Mouse (Mus musculus): Measurements from ENCODE around the gene Zranb3. TPM values are rescaled to one million over a fixed set of nuclear protein-coding genes. Genes with fewer than 3 reads are reported as not detected.

Zranb3 gene
- polyA plus RNA-seq, 1 experiment from 2014 or later: 5.7 TPM

DNA sequence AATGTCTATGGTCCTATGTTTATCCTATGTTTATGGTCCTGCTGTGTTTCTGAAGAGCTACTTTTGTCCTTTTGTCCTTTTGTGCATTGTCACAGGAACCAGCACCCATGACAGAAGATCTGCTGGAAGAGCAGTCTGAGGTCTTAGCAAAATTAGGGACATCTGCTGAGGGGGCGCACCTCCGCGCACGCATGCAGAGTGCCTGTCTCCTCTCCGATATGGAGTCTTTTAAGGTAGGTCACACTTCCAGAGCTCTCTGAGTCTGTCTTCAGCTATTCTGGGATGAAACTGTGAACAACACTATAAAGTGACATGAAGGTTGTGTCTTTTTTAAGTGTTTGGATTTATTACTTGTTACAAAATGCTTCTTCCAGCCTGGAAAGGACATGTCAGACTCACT, 168.5 kb downstream of the Zranb3 start:
- no peak overlapping the region for H3K4me2 ChIP-seq
- no peaks in the 10 kb centered on the region for H3K27me3 ChIP-seq (replicated peaks)
- H3K36me3 ChIP-seq: peaks cover 86% of the 10 kb centered on the region
- H3K9me3 ChIP-seq: peaks cover 4% of the 10 kb centered on the region
- peaks cover 10% of the 10 kb centered on the region for H3K4me1 ChIP-seq
- H3K4me3 ChIP-seq: no peak overlapping the region
- WGBS: 91% methylated on average over 5 of the region's 5 CpGs
- no peak for ATAC-seq (ENCODE audit: extremely low read depth, insufficient number of reproducible peaks, low FRiP score, low TSS enrichment)
- no peak overlapping the region for H3K27ac ChIP-seq (replicated peaks)
- H3K9ac ChIP-seq: no peak overlapping the region

DNA sequence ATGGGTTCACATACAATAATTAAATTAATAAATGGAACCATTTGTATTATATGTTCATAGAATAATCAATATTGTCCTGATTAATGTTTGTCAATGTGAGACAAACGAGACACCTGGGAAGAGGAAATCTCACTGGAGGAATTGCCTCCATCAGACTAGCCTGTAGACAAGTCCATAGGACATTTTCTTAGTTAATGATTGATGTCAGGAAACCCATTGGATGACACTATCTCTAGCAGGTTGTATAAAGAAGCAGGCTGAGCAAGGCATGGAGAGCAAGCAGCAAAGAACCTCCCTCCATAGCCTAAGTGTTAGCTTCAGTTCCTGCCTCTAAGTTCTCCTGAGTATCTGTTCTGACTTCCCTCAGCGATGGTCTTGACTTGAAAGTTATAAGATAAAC, 169.4 kb downstream of the Zranb3 start:
- ATAC-seq (ENCODE audit: extremely low read depth, insufficient number of reproducible peaks, low FRiP score, low TSS enrichment): no peak
- Histone ChIP-seq H3K4me2 (no peak overlapping the region), H3K9ac (no peak overlapping the region), H3K36me3 (peaks cover 83% of the 10 kb centered on the region), H3K4me3 (no peak overlapping the region), H3K27ac (replicated peaks) (no peak overlapping the region), H3K9me3 (no peaks in the 10 kb centered on the region), H3K4me1 (peaks cover 10% of the 10 kb centered on the region), H3K27me3 (replicated peaks) (no peaks in the 10 kb centered on the region)
- 89% methylated on average over 2 of the region's 2 CpGs for WGBS

DNA sequence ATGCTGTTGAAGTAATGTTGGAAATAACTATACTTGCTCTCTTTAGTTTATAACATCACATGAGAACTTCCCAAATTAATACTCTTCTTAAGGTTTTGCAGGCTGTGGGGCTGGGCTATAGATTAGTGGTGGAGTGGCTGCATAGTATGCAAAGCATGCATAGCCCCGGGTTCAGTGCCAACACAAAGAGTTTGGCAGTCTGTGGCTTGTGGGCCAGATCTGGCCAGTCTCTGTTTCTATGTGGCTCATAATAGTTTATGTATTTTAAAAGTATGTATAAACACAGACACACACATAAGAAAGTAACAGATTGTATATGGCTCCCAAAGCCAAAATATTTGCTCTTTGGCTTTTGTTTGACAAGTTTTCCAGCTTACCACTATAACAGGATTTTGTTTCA, 187.0 kb downstream of the Zranb3 start:
- 37% methylated on average over 1 of the region's 1 CpGs for WGBS
- no peak overlapping the region for H3K4me3 ChIP-seq
- no peak for ATAC-seq (ENCODE audit: extremely low read depth, insufficient number of reproducible peaks, low FRiP score, low TSS enrichment)
- no peaks in the 10 kb centered on the region for H3K27me3 ChIP-seq (replicated peaks)
- H3K9me3 ChIP-seq: no peaks in the 10 kb centered on the region
- H3K36me3 ChIP-seq: peaks cover 53% of the 10 kb centered on the region
- no peak overlapping the region for H3K27ac ChIP-seq (replicated peaks)
- no peak overlapping the region for H3K4me2 ChIP-seq
- H3K4me1 ChIP-seq: peaks cover 3% of the 10 kb centered on the region; the same call in 1 of the 2 replicates
- H3K9ac ChIP-seq: no peak overlapping the region

DNA sequence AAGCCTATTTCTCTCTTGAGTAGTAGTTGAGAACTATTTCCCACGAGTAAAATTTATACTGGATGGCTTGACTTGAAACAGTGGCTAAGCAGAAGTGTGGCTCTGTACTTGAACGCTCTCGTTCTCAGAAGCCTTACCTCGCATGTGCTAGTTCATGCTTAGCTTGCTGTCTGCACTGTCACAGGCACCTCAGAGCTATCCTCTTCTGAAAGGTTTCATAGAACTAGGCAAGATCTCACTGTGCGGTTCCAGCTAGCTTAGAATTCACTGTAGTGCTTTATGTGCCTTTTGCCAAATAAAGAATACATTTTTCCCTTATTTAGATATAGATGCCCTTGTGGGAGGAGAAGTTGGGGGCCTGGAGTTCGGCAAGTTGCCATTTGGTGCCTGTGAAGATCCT, 187.5 kb downstream of the Zranb3 start:
- WGBS: 63% methylated on average over 6 of the region's 6 CpGs
- no peaks in the 10 kb centered on the region for H3K27me3 ChIP-seq (replicated peaks)
- no peaks in the 10 kb centered on the region for H3K9me3 ChIP-seq
- no peak overlapping the region for H3K4me2 ChIP-seq
- H3K4me1 ChIP-seq: peaks cover 3% of the 10 kb centered on the region; the same call in 1 of the 2 replicates
- peaks cover 55% of the 10 kb centered on the region for H3K36me3 ChIP-seq
- H3K9ac ChIP-seq: no peak overlapping the region
- no peak overlapping the region for H3K27ac ChIP-seq (replicated peaks)
- ATAC-seq (ENCODE audit: extremely low read depth, insufficient number of reproducible peaks, low FRiP score, low TSS enrichment): no peak
- no peak overlapping the region for H3K4me3 ChIP-seq

DNA sequence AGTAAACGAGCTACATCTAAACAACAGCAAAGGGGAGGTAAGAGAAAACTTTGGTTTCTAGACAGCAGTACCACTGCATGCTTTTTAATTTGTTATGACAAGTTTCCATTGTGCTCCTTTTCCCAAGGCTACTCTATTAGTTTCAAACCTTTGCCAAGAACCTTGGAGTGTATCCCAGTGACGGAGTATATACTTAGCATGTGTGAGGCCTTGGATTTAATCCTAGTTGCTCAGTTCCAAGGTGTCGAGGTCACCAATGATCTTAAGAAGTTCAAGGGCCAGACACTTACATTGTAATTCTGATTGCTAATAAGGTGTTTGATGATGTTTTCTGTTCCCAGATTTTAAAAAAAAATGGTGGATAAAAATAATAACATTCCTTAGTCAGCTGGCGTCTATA, 189.7 kb downstream of the Zranb3 start:
- 80% methylated on average over 4 of the region's 4 CpGs for WGBS
- H3K27me3 ChIP-seq (replicated peaks): no peaks in the 10 kb centered on the region
- H3K27ac ChIP-seq (replicated peaks): no peak overlapping the region
- no peak overlapping the region for H3K4me2 ChIP-seq
- H3K4me1 ChIP-seq: peaks cover 3% of the 10 kb centered on the region; the same call in 1 of the 2 replicates
- no peak for ATAC-seq (ENCODE audit: extremely low read depth, insufficient number of reproducible peaks, low FRiP score, low TSS enrichment)
- H3K9ac ChIP-seq: no peak overlapping the region
- peaks cover 42% of the 10 kb centered on the region for H3K36me3 ChIP-seq
- no peaks in the 10 kb centered on the region for H3K9me3 ChIP-seq
- H3K4me3 ChIP-seq: no peak overlapping the region

DNA sequence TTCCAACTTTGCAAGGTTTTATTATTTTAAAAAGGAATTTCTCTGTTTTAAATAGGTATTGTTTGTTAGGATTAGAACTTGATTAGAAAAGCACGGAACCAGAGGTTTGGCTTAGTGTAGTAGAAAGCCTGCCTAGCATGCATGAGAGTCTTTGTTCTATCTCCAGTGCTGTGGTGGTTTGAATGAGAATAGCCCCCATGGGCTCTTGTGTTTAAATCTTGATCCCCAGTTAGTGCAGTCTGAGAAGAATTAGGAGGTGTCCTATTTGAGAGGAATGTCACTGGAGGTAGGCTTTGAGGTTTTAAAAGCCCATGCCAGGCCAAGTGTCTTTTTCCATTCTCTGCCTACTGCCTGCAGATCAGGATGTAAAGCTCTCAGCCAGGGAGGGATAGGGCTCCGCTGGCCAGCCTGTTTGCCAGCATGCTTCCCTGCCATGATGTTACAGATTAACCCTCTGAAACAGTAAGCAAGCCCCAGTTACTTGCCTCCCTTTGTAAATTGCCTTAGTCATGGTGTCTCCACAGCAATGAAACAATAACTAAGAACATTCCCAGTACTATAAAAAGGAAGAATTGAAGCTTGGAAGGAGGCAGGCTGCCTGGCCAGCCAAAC, 198.0 kb downstream of the Zranb3 start:
- H3K9me3 ChIP-seq: no peaks in the 10 kb centered on the region

More for the DNA sequence above, 198.0 kb downstream of the Zranb3 start:
- Histone ChIP-seq H3K4me1 (no peaks in the 10 kb centered on the region), H3K27me3 (replicated peaks) (no peaks in the 10 kb centered on the region), H3K36me3 (peaks cover 59% of the 10 kb centered on the region), H3K4me3 (no peak overlapping the region), H3K4me2 (no peak overlapping the region), H3K27ac (replicated peaks) (no peak overlapping the region), H3K9ac (no peak overlapping the region)
- ATAC-seq (ENCODE audit: extremely low read depth, insufficient number of reproducible peaks, low FRiP score, low TSS enrichment): no peak
- 79% methylated on average over 2 of the region's 2 CpGs for WGBS

Other genes with a start within 250 kb of the Zranb3 start
- gene Map3k19, start 248.0 kb downstream of the Zranb3 start, polyA plus RNA-seq (2015; fragmentation: Nextera tagmentation; extraction: Ambion mirVana): 0.04 TPM in 1 of 2 replicates, not detected in the other
- gene Rab3gap1, start 234.3 kb downstream of the Zranb3 start, polyA plus RNA-seq (2015; fragmentation: Nextera tagmentation; extraction: Ambion mirVana): 21.7 and 21.8 TPM in 2 replicates
- gene R3hdm1, start 254 bp upstream of the Zranb3 start, polyA plus RNA-seq (2015; fragmentation: Nextera tagmentation; extraction: Ambion mirVana): 48.5 and 49.0 TPM in 2 replicates
- 49.2 and 63.6 TPM in 2 replicates for gene Ubxn4, start 140.9 kb upstream of the Zranb3 start, polyA plus RNA-seq (2015; fragmentation: Nextera tagmentation; extraction: Ambion mirVana)
- gene Lct, start 225.3 kb upstream of the Zranb3 start, polyA plus RNA-seq (2015; fragmentation: Nextera tagmentation; extraction: Ambion mirVana): 0.03 and 0.04 TPM in 2 replicates

All from heart, embryonic 13.5 days (tissue).